Mouse (Mus musculus) embryonic facial prominence, embryonic 12.5 days (tissue): ENCODE measurements at regions not wholly inside any gene's neighbourhood (a gene's known extent, or its start where the extent isn't known, plus 50 kb on each side); places are given as distances from the start of the nearest gene placed in this dataset.

Experiments
- ATAC-seq: fragments of 200-750 bp; cut with Nextera tagmentation; 2 replicates; pipeline ENCODE4 v1.8.0; 2017; ENCODE audit not compliant: insufficient number of reproducible peaks, insufficient read depth, low FRiP score, low TSS enrichment
- H3K27ac ChIP-seq: fragments of 300-500 bp; sonication (generic); 2 replicates; pipeline ENCODE4 v1.5.1; 2016; ENCODE audit warnings: mild to moderate bottlenecking
- H3K27me3 ChIP-seq: fragments of 300-500 bp; sonication (generic); 2 replicates; pipeline ENCODE4 v1.6.1; 2016; ENCODE audit warnings: mild to moderate bottlenecking, moderate library complexity
- H3K36me3 ChIP-seq: fragments of 300-500 bp; sonication (generic); 2 replicates; pipeline ENCODE4 v1.6.1; 2016; ENCODE audit warnings: mild to moderate bottlenecking
- H3K4me1 ChIP-seq: fragments of 300-500 bp; sonication (generic); 2 replicates; pipeline ENCODE4 v1.6.1; 2016
- H3K4me2 ChIP-seq: fragments of 300-500 bp; sonication (generic); replicated peaks from 2 replicates; pipeline ENCODE4 v1.6.1; 2016; ENCODE audit warnings: mild to moderate bottlenecking, moderate library complexity
- H3K4me3 ChIP-seq: fragments of 300-500 bp; sonication (generic); 2 replicates; pipeline ENCODE4 v1.5.1; 2016; ENCODE audit warnings: mild to moderate bottlenecking
- H3K9ac ChIP-seq: fragments of 300-500 bp; sonication (generic); 2 replicates; pipeline ENCODE4 v1.6.1; 2016; ENCODE audit warnings: mild to moderate bottlenecking, moderate library complexity
- H3K9me3 ChIP-seq: fragments of 300-500 bp; sonication (generic); 2 replicates; pipeline ENCODE4 v1.6.1; 2016; ENCODE audit warnings: mild to moderate bottlenecking, moderate library complexity
- WGBS: fragments of 180-500 bp; shearing (Covaris S2); methylation state at CpG from one replicate; pipeline ENCODE4 v1.1.7; 2016; 5-methylcytosine and 5-hydroxymethylcytosine counted together

GRCm38 (mm10) chr4:22047730-22048455, 116.8 kb downstream of the Faxc start:
- 66% methylated on average over 8 of the region's 8 CpGs for WGBS
- no peaks in the 10 kb centered on the region for H3K4me1 ChIP-seq
- ATAC-seq, result no peak

GRCm38 (mm10) chr4:22066785-22067433, 135.8 kb downstream of the Faxc start:
- ATAC-seq, result no peak
- Histone ChIP-seq H3K27ac (no peak overlapping the region), H3K9ac (no peak overlapping the region), H3K4me3 (no peak overlapping the region), H3K9me3 (no peaks in the 10 kb centered on the region), H3K36me3 (no peaks in the 10 kb centered on the region), H3K27me3 (no peaks in the 10 kb centered on the region), H3K4me1 (no peaks in the 10 kb centered on the region), H3K4me2 (no peak overlapping the region)
- 34% methylated on average over 5 of the region's 5 CpGs for WGBS

More at GRCm38 (mm10) chr4:22047730-22048455, 116.8 kb downstream of the Faxc start:
- Histone ChIP-seq H3K9me3 (no peaks in the 10 kb centered on the region), H3K4me3 (no peak overlapping the region), H3K36me3 (no peaks in the 10 kb centered on the region), H3K9ac (no peak overlapping the region), H3K4me2 (no peak overlapping the region), H3K27ac (no peak overlapping the region), H3K27me3 (no peaks in the 10 kb centered on the region)

GRCm38 (mm10) chr4:22067678-22068299, 136.7 kb downstream of the Faxc start:
- Histone ChIP-seq H3K4me2 (no peak overlapping the region), H3K9me3 (no peaks in the 10 kb centered on the region), H3K4me3 (no peak overlapping the region), H3K9ac (no peak overlapping the region; the same call in 1 of the 2 replicates), H3K36me3 (no peaks in the 10 kb centered on the region), H3K27me3 (no peaks in the 10 kb centered on the region), H3K4me1 (no peaks in the 10 kb centered on the region), H3K27ac (no peak overlapping the region)
- no peak for ATAC-seq
- WGBS, result 65% methylated on average over 14 of the region's 14 CpGs

- Histone ChIP-seq H3K27me3 (no peaks in the 10 kb centered on the region), H3K4me3 (no peak overlapping the region), H3K4me1 (no peaks in the 10 kb centered on the region), H3K36me3 (no peaks in the 10 kb centered on the region), H3K9me3 (peaks cover 2% of the 10 kb centered on the region), H3K9ac (no peak overlapping the region), H3K4me2 (no peak overlapping the region), H3K27ac (no peak overlapping the region)
- ATAC-seq, result no peak
- WGBS, result 43% methylated on average over 3 of the region's 3 CpGs
Observed at GRCm38 (mm10) chr4:22088209-22088787, 157.2 kb downstream of the Faxc start.

GRCm38 (mm10) chr4:22089637-22090041, 158.5 kb downstream of the Faxc start:
- Histone ChIP-seq H3K9me3 (no peaks in the 10 kb centered on the region), H3K27me3 (no peaks in the 10 kb centered on the region), H3K36me3 (no peaks in the 10 kb centered on the region), H3K27ac (no peak overlapping the region), H3K9ac (no peak overlapping the region), H3K4me1 (no peaks in the 10 kb centered on the region), H3K4me3 (no peak overlapping the region), H3K4me2 (no peak overlapping the region)
- WGBS, result 88% methylated on average over 1 of the region's 1 CpGs
- ATAC-seq, result no peak

- Histone ChIP-seq H3K4me3 (no peak overlapping the region), H3K27ac (no peak overlapping the region), H3K9ac (no peak overlapping the region), H3K36me3 (no peaks in the 10 kb centered on the region), H3K9me3 (no peaks in the 10 kb centered on the region), H3K4me2 (no peak overlapping the region), H3K4me1 (peaks cover 4% of the 10 kb centered on the region; the same call in 1 of the 2 replicates), H3K27me3 (no peaks in the 10 kb centered on the region)
- no peak for ATAC-seq
- WGBS, result 69% methylated on average over 11 of the region's 11 CpGs
Observed at GRCm38 (mm10) chr4:22090536-22090935, 159.4 kb downstream of the Faxc start.

GRCm38 (mm10) chr4:22092551-22092950, 161.4 kb downstream of the Faxc start:
- Histone ChIP-seq H3K9ac (no peak overlapping the region), H3K27me3 (no peaks in the 10 kb centered on the region), H3K4me1 (peaks cover 7% of the 10 kb centered on the region; the same call in 1 of the 2 replicates), H3K27ac (no peak overlapping the region), H3K9me3 (no peaks in the 10 kb centered on the region), H3K4me3 (no peak overlapping the region), H3K4me2 (no peak overlapping the region), H3K36me3 (no peaks in the 10 kb centered on the region)
- no peak for ATAC-seq
- 88% methylated on average over 4 of the region's 4 CpGs for WGBS

- Histone ChIP-seq H3K27me3 (no peaks in the 10 kb centered on the region), H3K9me3 (no peaks in the 10 kb centered on the region), H3K27ac (0 out of 2 replicates have a peak overlapping the region, but pooled peaks have one; percentile 17), H3K36me3 (no peaks in the 10 kb centered on the region), H3K4me1 (peaks cover 7% of the 10 kb centered on the region; the same call in 1 of the 2 replicates), H3K4me3 (no peak overlapping the region), H3K4me2 (no peak overlapping the region), H3K9ac (no peak overlapping the region)
- no peak for ATAC-seq
- WGBS, result 30% methylated on average over 11 of the region's 11 CpGs
Observed at GRCm38 (mm10) chr4:22095257-22096031, 164.3 kb downstream of the Faxc start.

- 89% methylated on average over 9 of the region's 9 CpGs for WGBS
- Histone ChIP-seq H3K4me2 (no peak overlapping the region), H3K4me1 (peaks cover 7% of the 10 kb centered on the region; the same call in 1 of the 2 replicates), H3K27me3 (no peaks in the 10 kb centered on the region), H3K9me3 (no peaks in the 10 kb centered on the region), H3K9ac (no peak overlapping the region), H3K4me3 (no peak overlapping the region), H3K27ac (no peak overlapping the region), H3K36me3 (no peaks in the 10 kb centered on the region)
- ATAC-seq, result no peak
Observed at GRCm38 (mm10) chr4:22098605-22099004, 167.5 kb downstream of the Faxc start.

- ATAC-seq, result no peak
Observed at GRCm38 (mm10) chr4:22102478-22102877, 171.3 kb downstream of the Faxc start.

GRCm38 (mm10) chr4:22103001-22103587, 172.0 kb downstream of the Faxc start:
- H3K27ac ChIP-seq, result no peak overlapping the region
- no peaks in the 10 kb centered on the region for H3K4me1 ChIP-seq
- no peak overlapping the region for H3K4me2 ChIP-seq
- H3K9me3 ChIP-seq, result no peaks in the 10 kb centered on the region
- H3K4me3 ChIP-seq, result no peak overlapping the region
- H3K9ac ChIP-seq, result no peak overlapping the region
- no peak for ATAC-seq
- no peaks in the 10 kb centered on the region for H3K36me3 ChIP-seq
- WGBS, result 60% methylated on average over 8 of the region's 8 CpGs
- no peaks in the 10 kb centered on the region for H3K27me3 ChIP-seq

More at GRCm38 (mm10) chr4:22102478-22102877, 171.3 kb downstream of the Faxc start:
- Histone ChIP-seq H3K36me3 (no peaks in the 10 kb centered on the region), H3K4me3 (no peak overlapping the region), H3K4me2 (no peak overlapping the region), H3K4me1 (no peaks in the 10 kb centered on the region), H3K27ac (no peak overlapping the region), H3K27me3 (no peaks in the 10 kb centered on the region), H3K9ac (no peak overlapping the region), H3K9me3 (no peaks in the 10 kb centered on the region)
- 76% methylated on average over 5 of the region's 5 CpGs for WGBS
